Mouse (Mus musculus): ENCODE results near the gene Vsig8. TPM values are rescaled to one million over a fixed set of nuclear protein-coding genes. Genes with fewer than 3 reads are reported as not detected.
A peak's percentile ranks its signal among the peaks of the same experiment; 100 is the strongest.

The Vsig8 gene
- polyA plus RNA-seq, 1 experiment from 2014 or later, result 7.7 TPM

DNA sequence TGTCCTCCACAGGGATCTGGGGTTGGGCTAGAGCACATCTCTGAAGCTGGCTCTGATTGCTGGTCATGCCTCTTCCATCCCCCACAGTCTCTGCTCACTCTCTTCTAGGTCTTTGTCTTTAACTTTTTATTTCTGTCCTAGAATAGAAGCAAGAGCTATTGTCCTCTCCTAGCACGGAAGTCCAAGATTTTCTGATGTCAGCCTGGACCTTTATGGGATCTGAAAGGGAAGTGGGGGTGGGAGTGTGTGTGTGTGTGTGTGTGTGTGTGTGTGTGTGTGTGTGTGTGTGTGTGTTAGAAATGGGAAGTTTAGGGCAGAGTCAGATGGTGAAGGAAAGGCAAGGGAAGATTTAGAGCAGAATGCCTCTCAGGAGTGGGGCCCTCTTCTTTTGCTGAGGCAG lies 3.1 kb upstream of the Vsig8 start:
- Histone ChIP-seq H3K9me3 (replicated peaks) (no peaks in the 10 kb centered on the region), H3K9ac (no peak overlapping the region), H3K4me3 (replicated peaks) (no peak overlapping the region), H3K27ac (replicated peaks) (no peak overlapping the region), H3K4me2 (replicated peaks) (no peak overlapping the region), H3K27me3 (no peaks in the 10 kb centered on the region), H3K4me1 (peaks cover 35% of the 10 kb centered on the region), H3K36me3 (no peaks in the 10 kb centered on the region)
- no peak for ATAC-seq (ENCODE audit: insufficient number of reproducible peaks, low FRiP score, low TSS enrichment, low read depth)
- 60% methylated on average over 1 of the region's 1 CpGs for WGBS

DNA sequence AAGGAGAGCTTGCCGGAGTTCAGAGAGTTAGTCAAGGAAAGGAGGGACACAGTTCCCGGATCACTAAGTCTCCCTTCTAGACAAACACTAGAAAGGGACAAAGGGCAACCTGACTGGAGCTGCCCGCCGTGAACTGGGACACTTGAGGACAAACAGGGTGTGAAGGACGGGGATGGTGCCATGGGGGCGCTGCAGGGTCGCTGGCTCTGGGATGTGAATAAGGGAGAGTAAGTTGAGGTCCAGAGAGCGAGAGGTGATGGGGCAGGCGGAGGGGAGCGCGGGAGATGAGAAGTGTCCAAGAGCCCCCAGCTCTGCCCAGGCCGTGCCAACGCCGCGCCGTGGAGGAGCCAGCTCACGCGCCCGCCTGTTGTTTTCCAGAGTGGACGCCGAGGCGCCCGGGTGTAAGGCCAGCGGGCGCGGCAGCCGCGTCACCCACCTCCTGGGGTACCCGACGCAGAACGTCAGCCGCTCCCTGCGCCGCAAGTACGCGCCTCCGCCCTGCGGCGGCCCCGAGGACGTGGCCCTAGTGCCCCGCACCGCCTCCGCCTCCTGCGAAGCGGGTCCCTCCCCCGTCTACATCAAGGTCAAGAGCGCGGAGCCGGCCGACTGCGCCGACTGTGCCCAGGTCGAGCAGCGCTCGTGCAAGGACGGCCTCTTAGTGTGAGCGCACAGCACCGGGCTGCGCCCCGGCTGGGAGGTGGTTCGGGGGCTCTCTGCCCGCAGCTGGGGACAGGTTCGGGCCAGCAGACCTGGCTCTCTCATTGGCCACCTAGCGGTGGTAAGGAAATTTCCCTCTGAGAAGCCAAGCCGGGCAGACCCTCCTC lies 7.1 kb downstream of the Vsig8 start:
- peaks cover 19% of the 10 kb centered on the region for H3K4me1 ChIP-seq
- peak; percentile 84 for ATAC-seq (ENCODE audit: insufficient number of reproducible peaks, low FRiP score, low TSS enrichment, low read depth)
- peaks cover 31% of the 10 kb centered on the region for H3K27me3 ChIP-seq
- peak overlapping the region; percentile 98 for H3K4me2 ChIP-seq (replicated peaks)
- peak overlapping the region; percentile 57 for H3K9ac ChIP-seq
- H3K27ac ChIP-seq (replicated peaks), result peak overlapping the region; percentile 58; the same call in 1 of the 2 replicates
- peak overlapping the region; percentile 69 for H3K4me3 ChIP-seq (replicated peaks)
- under 1% methylated on average over 60 of the region's 66 CpGs for WGBS
- no peaks in the 10 kb centered on the region for H3K36me3 ChIP-seq
- no peaks in the 10 kb centered on the region for H3K9me3 ChIP-seq (replicated peaks)

DNA sequence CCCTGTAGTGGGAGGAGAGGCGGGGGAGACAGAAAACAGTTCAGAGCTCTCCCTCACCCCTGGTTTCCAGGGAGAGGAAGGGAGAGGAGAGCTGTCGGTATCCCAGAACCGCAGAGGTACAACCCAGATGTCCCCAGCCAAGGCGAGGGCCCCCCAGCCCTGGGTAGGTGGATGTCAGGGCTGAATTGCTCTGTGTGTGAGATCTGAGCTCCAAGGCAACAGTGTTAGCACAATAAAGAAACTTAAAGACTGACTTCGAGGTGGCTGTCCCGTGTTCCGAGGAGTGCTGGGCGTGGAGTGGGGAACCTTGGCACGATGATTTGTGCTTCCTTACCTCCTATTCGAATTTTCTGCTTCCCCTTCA lies 7.7 kb downstream of the Vsig8 start:
- Histone ChIP-seq H3K9ac (peak overlapping the region; percentile 57; the same call in 1 of the 2 replicates), H3K4me1 (peaks cover 21% of the 10 kb centered on the region), H3K9me3 (replicated peaks) (no peaks in the 10 kb centered on the region), H3K4me3 (replicated peaks) (peak overlapping the region; percentile 69), H3K27ac (replicated peaks) (no peak overlapping the region), H3K4me2 (replicated peaks) (peak overlapping the region; percentile 98), H3K27me3 (peaks cover 31% of the 10 kb centered on the region), H3K36me3 (no peaks in the 10 kb centered on the region)
- ATAC-seq (ENCODE audit: insufficient number of reproducible peaks, low FRiP score, low TSS enrichment, low read depth), result no peak
- whole genome bisulfite sequencing, result 2% methylated on average over 10 of the region's 10 CpGs

DNA sequence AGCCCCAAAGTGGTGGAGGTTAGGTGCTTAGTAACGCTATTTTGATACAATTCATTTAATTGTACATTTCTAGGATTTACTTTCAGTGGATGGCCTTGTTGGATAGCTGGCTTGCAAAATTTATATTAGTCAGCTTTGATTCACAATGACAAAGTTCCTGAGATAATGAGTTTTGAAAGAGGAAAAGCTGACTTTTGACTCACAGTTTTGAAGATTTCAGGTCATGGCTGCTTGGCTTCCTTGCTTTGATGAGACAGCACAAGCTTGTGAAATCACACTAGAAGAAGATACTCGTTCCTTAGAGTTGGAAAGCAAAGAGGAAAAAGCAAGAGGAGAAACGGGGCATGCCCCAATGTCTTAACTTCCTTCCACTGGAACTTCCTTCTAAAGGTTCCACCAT lies 10.4 kb downstream of the Vsig8 start:
- H3K4me3 ChIP-seq (replicated peaks), result no peak overlapping the region
- no peak overlapping the region for H3K9ac ChIP-seq
- no peaks in the 10 kb centered on the region for H3K9me3 ChIP-seq (replicated peaks)
- 72% methylated on average over 3 of the region's 3 CpGs for WGBS
- H3K36me3 ChIP-seq, result no peaks in the 10 kb centered on the region
- no peak overlapping the region for H3K4me2 ChIP-seq (replicated peaks)
- no peak overlapping the region for H3K27ac ChIP-seq (replicated peaks)
- peaks cover 27% of the 10 kb centered on the region for H3K4me1 ChIP-seq
- ATAC-seq (ENCODE audit: insufficient number of reproducible peaks, low FRiP score, low TSS enrichment, low read depth), result no peak
- peaks cover 21% of the 10 kb centered on the region for H3K27me3 ChIP-seq

DNA sequence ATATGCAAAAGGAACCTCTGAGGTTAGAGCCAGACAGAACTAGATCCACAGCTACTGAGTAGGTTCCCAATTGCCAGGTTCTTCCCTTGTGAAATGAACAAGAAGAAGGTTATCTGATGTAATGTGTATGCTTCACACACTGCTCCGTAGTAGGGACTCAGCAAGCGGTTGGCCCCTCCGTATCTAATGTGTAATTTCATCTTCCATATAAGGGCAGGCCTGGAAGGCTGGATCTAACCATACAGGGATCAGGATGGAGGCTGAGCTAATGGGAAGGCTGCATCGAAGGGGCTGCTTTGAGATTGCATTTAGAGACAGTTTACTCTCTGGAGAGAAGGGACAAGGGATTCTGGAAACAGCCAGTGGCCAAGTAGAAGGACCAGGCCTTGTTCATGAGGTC lies 12.0 kb downstream of the Vsig8 start:
- Histone ChIP-seq H3K4me3 (replicated peaks) (no peak overlapping the region), H3K4me1 (peaks cover 16% of the 10 kb centered on the region), H3K36me3 (no peaks in the 10 kb centered on the region), H3K27me3 (0 out of 2 replicates have a peak, but pooled peaks cover 8% of the 10 kb centered on the region), H3K9me3 (replicated peaks) (no peaks in the 10 kb centered on the region), H3K9ac (no peak overlapping the region), H3K27ac (replicated peaks) (no peak overlapping the region), H3K4me2 (replicated peaks) (no peak overlapping the region)
- peak; percentile 31; the same call in 1 of the 2 replicates for ATAC-seq (ENCODE audit: insufficient number of reproducible peaks, low FRiP score, low TSS enrichment, low read depth)
- 19% methylated on average over 4 of the region's 4 CpGs for WGBS

DNA sequence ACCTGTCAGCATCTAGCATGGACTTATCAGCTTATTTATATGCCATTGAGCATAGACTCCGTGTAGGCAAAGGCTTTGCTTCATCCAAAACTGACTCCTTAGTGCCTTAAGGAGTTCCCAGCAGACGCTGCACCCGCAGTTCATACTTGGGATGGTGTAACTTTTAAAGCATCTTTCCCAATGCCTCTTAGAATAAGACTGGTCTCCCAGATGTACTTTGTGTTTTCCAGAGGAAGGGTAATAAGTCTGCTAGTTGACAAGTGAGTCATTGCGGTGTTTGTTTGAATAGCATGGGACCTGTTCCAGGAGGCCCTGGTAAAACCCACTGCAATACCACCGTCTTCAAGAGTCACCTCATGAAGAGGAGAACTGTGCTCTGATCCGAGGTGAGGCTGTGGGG lies 24.4 kb downstream of the Vsig8 start:
- H3K4me1 ChIP-seq, result no peaks in the 10 kb centered on the region
- no peak overlapping the region for H3K27ac ChIP-seq (replicated peaks)
- no peaks in the 10 kb centered on the region for H3K36me3 ChIP-seq
- no peaks in the 10 kb centered on the region for H3K9me3 ChIP-seq (replicated peaks)
- WGBS, result 77% methylated on average over 6 of the region's 6 CpGs
- H3K27me3 ChIP-seq, result peaks cover 10% of the 10 kb centered on the region
- no peak for ATAC-seq (ENCODE audit: insufficient number of reproducible peaks, low FRiP score, low TSS enrichment, low read depth)
- H3K4me2 ChIP-seq (replicated peaks), result no peak overlapping the region
- H3K9ac ChIP-seq, result no peak overlapping the region
- no peak overlapping the region for H3K4me3 ChIP-seq (replicated peaks)

DNA sequence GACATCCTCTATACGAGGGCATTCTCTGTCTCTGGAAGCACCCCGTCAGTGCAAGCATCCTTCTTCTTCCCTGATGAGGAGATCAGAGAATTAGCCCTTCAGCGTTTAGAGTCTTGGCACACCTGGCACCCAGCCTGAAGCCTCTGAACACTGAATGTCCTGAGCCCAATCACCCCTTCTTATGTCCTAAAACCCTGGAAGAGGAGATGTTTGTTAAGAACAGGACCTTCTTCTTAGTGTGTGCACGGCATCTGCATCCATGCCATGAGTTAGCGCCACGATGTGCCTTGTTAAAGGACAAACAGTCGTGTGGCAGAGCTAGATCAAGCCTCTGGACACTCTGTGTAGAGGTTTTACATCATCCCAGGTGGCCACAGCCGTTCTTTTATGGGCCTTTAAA lies 26.7 kb downstream of the Vsig8 start:
- H3K9me3 ChIP-seq (replicated peaks), result no peaks in the 10 kb centered on the region
- no peak overlapping the region for H3K4me2 ChIP-seq (replicated peaks)
- no peak overlapping the region for H3K4me3 ChIP-seq (replicated peaks)
- H3K27ac ChIP-seq (replicated peaks), result no peak overlapping the region
- ATAC-seq (ENCODE audit: insufficient number of reproducible peaks, low FRiP score, low TSS enrichment, low read depth), result no peak
- no peak overlapping the region for H3K9ac ChIP-seq
- WGBS, result 87% methylated on average over 8 of the region's 8 CpGs
- no peaks in the 10 kb centered on the region for H3K4me1 ChIP-seq
- H3K36me3 ChIP-seq, result no peaks in the 10 kb centered on the region
- peaks cover 16% of the 10 kb centered on the region for H3K27me3 ChIP-seq

DNA sequence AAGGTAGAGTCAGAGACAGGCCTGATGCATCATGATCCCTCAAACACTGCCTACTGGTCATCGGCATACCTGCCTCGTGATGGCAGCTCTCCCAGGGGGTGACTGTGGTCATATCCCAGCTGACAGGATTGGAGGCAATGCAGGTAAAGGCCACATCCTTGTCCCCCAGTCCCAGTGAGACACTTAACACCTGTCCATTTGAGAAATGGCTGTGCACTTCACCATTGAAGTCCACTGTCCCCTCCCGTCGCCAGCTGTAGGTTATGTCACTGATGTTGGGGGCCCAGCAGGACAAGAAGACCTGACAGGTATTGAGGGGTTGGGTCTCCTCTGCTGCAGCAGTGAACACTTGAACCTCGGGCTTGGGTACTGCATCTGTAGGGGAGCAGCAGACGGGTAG lies 28.5 kb downstream of the Vsig8 start:
- Histone ChIP-seq H3K4me3 (replicated peaks) (no peak overlapping the region), H3K36me3 (no peaks in the 10 kb centered on the region), H3K27me3 (peaks cover 16% of the 10 kb centered on the region), H3K4me1 (no peaks in the 10 kb centered on the region), H3K9ac (no peak overlapping the region), H3K9me3 (replicated peaks) (no peaks in the 10 kb centered on the region), H3K4me2 (replicated peaks) (no peak overlapping the region), H3K27ac (replicated peaks) (no peak overlapping the region)
- ATAC-seq (ENCODE audit: insufficient number of reproducible peaks, low FRiP score, low TSS enrichment, low read depth), result no peak
- 86% methylated on average over 6 of the region's 6 CpGs for whole genome bisulfite sequencing

DNA sequence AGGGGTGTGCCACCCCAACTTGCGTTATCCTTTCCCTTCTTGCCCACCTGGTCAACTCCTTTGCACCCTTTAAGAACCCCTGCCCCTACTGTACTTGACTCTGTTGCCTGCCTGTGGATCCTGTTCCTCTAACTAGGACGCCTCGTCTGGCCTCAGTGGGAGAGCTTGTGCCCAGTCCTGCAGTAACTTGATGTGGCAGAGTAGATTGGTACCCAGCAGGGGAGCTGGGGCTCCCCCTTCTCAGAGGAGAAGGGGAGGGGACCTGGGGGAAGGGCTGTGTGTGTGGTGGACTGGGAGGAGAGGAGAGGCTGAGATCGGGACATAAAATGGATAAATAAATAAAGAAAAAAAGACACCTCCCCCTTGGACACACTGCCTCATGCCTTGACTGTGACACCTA lies 29.3 kb downstream of the Vsig8 start:
- peaks cover 16% of the 10 kb centered on the region for H3K27me3 ChIP-seq
- no peak overlapping the region for H3K9ac ChIP-seq
- H3K36me3 ChIP-seq, result no peaks in the 10 kb centered on the region
- no peak overlapping the region for H3K4me3 ChIP-seq (replicated peaks)
- no peak overlapping the region for H3K4me2 ChIP-seq (replicated peaks)
- WGBS, result 40% methylated on average over 4 of the region's 4 CpGs
- no peaks in the 10 kb centered on the region for H3K4me1 ChIP-seq
- no peak for ATAC-seq (ENCODE audit: insufficient number of reproducible peaks, low FRiP score, low TSS enrichment, low read depth)
- H3K27ac ChIP-seq (replicated peaks), result no peak overlapping the region
- no peaks in the 10 kb centered on the region for H3K9me3 ChIP-seq (replicated peaks)

DNA sequence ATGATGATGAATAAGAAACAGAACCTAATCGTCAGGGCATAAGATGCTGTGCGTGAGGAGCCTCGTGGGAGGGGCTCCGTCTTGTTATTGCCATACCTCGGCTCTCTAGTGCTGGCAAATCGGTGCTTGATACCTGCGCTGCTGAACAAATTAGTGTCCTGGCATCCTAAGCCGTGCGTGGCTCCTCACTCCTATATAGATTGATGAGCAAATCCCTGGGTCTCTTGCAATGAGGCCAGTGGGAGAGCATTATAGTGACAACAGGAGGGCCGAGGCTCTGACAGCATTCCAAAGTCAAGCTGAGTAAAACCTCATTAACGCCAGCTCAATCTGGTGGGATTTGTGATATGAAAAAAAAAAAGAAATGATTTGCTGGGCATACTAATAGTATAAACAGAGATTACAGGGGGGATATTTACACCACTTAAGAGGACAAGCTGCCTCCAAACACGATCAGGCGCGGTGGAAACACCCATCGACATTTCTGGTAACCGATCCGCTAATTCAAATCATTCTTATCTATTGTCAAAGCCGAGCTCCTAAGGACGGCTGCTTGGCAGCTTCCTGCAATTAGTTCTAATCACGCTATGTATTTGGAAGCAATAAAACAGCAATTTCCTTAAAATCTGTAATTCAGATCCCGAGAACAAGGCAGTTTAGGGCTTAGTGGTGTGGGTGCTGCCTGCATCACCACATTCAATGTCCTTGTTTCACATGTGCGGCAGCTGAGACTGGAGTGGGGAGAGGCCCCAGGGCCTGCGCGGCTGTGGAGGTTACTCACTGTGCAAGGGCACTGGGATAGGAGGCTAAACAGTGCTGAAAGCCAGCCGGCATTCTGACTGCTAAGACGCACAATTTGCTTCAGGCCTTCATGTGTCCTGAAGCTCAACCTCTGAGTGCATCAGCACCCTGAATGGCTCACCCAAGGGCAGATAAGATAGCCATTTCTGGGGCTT lies 30.2 kb downstream of the Vsig8 start:
- ATAC-seq (ENCODE audit: insufficient number of reproducible peaks, low FRiP score, low TSS enrichment, low read depth), result no peak
- Histone ChIP-seq H3K9ac (no peak overlapping the region), H3K4me3 (replicated peaks) (no peak overlapping the region), H3K27ac (replicated peaks) (no peak overlapping the region), H3K4me2 (replicated peaks) (no peak overlapping the region), H3K4me1 (no peaks in the 10 kb centered on the region), H3K36me3 (no peaks in the 10 kb centered on the region), H3K27me3 (peaks cover 16% of the 10 kb centered on the region), H3K9me3 (replicated peaks) (no peaks in the 10 kb centered on the region)
- 24% methylated on average over 26 of the region's 26 CpGs for WGBS

DNA sequence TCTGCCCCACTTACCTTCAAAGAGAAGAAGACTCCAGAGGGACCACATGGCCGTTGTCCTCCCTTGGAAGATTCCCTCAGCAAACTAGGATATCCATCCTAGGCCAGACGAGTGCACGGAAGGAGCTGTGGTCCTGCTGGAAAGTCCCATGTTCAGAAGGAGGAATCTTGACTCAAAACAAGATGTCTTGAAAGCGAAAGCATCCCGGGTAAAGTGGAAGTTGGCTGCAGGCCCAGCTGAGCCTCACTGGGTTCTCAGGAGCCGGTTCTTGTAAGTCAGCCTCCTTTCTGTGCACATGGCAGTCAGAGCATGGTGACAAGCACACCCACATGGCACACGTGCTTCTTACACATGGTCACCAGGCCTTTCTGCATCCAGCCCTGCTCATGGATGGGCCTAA lies 34.6 kb downstream of the Vsig8 start, which contains the start of gene Slamf8:
TSS of gene Slamf8 (minus strand) at position 184 of the 400 bp plus-strand sequence.
- 55% methylated on average over 7 of the region's 7 CpGs for WGBS
- Histone ChIP-seq H3K9me3 (replicated peaks) (no peaks in the 10 kb centered on the region), H3K4me2 (replicated peaks) (no peak within 1 kb of the TSS), H3K4me3 (replicated peaks) (no peak within 1 kb of the TSS), H3K27me3 (peaks cover 3% of the 10 kb centered on the region; the same call in 1 of the 2 replicates), H3K36me3 (no peaks in the 10 kb centered on the region), H3K27ac (replicated peaks) (no peak within 1 kb of the TSS), H3K9ac (no peak within 1 kb of the TSS), H3K4me1 (no peaks in the 10 kb centered on the region)
- no peak for ATAC-seq (ENCODE audit: insufficient number of reproducible peaks, low FRiP score, low TSS enrichment, low read depth)
